Mouse (Mus musculus): ENCODE data around the gene Gm40460. TPM values are rescaled to one million over a fixed set of nuclear protein-coding genes. Genes with fewer than 3 reads are reported as not detected.

Gene Gm40460
- polyA plus RNA-seq, 1 experiment from 2014 or later, result not detected

Other genes with a start within 250 kb of the Gm40460 start
- 62.5 and 64.3 TPM in 2 replicates for gene Mob2, start 180.0 kb downstream of the Gm40460 start, polyA plus RNA-seq (2015; fragmentation: Nextera tagmentation; extraction: Ambion mirVana)
- gene Dusp8, start 145.2 kb downstream of the Gm40460 start, polyA plus RNA-seq (2015; fragmentation: Nextera tagmentation; extraction: Ambion mirVana), result 4.4 and 4.6 TPM in 2 replicates
- not detected in 2 replicates for gene Gm45618, start 120.3 kb downstream of the Gm40460 start, polyA plus RNA-seq (2015; fragmentation: Nextera tagmentation; extraction: Ambion mirVana)
- gene Gm39115, start 105.0 kb downstream of the Gm40460 start, polyA plus RNA-seq (2015; fragmentation: Nextera tagmentation; extraction: Ambion mirVana), result not detected in 2 replicates
- not detected in 2 replicates for gene Gm45337, start 96.5 kb downstream of the Gm40460 start, polyA plus RNA-seq (2015; fragmentation: Nextera tagmentation; extraction: Ambion mirVana)
- gene Gm29735, start 84.0 kb downstream of the Gm40460 start, polyA plus RNA-seq (2015; fragmentation: Nextera tagmentation; extraction: Ambion mirVana), result not detected in 2 replicates
- gene Gm4553, start 75.3 kb downstream of the Gm40460 start, polyA plus RNA-seq (2015; fragmentation: Nextera tagmentation; extraction: Ambion mirVana), result not detected in 2 replicates
- gene Krtap5-2, start 65.1 kb downstream of the Gm40460 start, polyA plus RNA-seq (2015; fragmentation: Nextera tagmentation; extraction: Ambion mirVana), result not detected in 2 replicates
- not detected in 2 replicates for gene Gm10153, start 50.7 kb downstream of the Gm40460 start, polyA plus RNA-seq (2015; fragmentation: Nextera tagmentation; extraction: Ambion mirVana)
- not detected in 2 replicates for gene Krtap5-3, start 39.7 kb downstream of the Gm40460 start, polyA plus RNA-seq (2015; fragmentation: Nextera tagmentation; extraction: Ambion mirVana)
- not detected in 2 replicates for gene Gm7579, start 29.2 kb downstream of the Gm40460 start, polyA plus RNA-seq (2015; fragmentation: Nextera tagmentation; extraction: Ambion mirVana)
- not detected in 2 replicates for gene Krtap5-5, start 11.1 kb downstream of the Gm40460 start, polyA plus RNA-seq (2015; fragmentation: Nextera tagmentation; extraction: Ambion mirVana)
- not detected in 2 replicates for gene Gm2431, start 17.3 kb upstream of the Gm40460 start, polyA plus RNA-seq (2015; fragmentation: Nextera tagmentation; extraction: Ambion mirVana)
- gene Gm4559, start 33.3 kb upstream of the Gm40460 start, polyA plus RNA-seq (2015; fragmentation: Nextera tagmentation; extraction: Ambion mirVana), result not detected in 2 replicates
- gene Krtap5-1, start 56.0 kb upstream of the Gm40460 start, polyA plus RNA-seq (2015; fragmentation: Nextera tagmentation; extraction: Ambion mirVana), result not detected in 2 replicates
- gene Krtap5-4, start 62.5 kb upstream of the Gm40460 start, polyA plus RNA-seq (2015; fragmentation: Nextera tagmentation; extraction: Ambion mirVana), result not detected in 2 replicates
- gene Ifitm10, start 132.7 kb upstream of the Gm40460 start, polyA plus RNA-seq (2015; fragmentation: Nextera tagmentation; extraction: Ambion mirVana), result 1.5 and 1.8 TPM in 2 replicates
- 0.61 TPM in 1 of 2 replicates, not detected in the other for gene Gm49369, start 141.6 kb upstream of the Gm40460 start, polyA plus RNA-seq (2015; fragmentation: Nextera tagmentation; extraction: Ambion mirVana)
- 297 and 306 TPM in 2 replicates for gene Ctsd, start 147.0 kb upstream of the Gm40460 start, polyA plus RNA-seq (2015; fragmentation: Nextera tagmentation; extraction: Ambion mirVana)
- not detected in 2 replicates for gene Syt8, start 193.8 kb upstream of the Gm40460 start, polyA plus RNA-seq (2015; fragmentation: Nextera tagmentation; extraction: Ambion mirVana)
- gene Tnni2, start 200.7 kb upstream of the Gm40460 start, polyA plus RNA-seq (2015; fragmentation: Nextera tagmentation; extraction: Ambion mirVana), result 3.4 and 4.3 TPM in 2 replicates
- gene Lsp1, start 219.7 kb upstream of the Gm40460 start, polyA plus RNA-seq (2015; fragmentation: Nextera tagmentation; extraction: Ambion mirVana), result 14.2 and 15.5 TPM in 2 replicates

Data from liver, embryonic 13.5 days (tissue).